Mouse (Mus musculus): ENCODE results near the gene Orc3.

- TF ChIP-seq CTCF (IDR thresholded peaks at IDR 0.05; ENCODE audit: insufficient read depth, low read length), result no peak
- no peak for TF ChIP-seq POLR2A (IDR thresholded peaks at IDR 0.05; ENCODE audit: borderline replicate concordance, extremely low read depth, low read depth, low read length)
These were observed 84.8 kb downstream of the Orc3 start for GRCm38 (mm10) chr4:34529941-34530340.
